Mouse (Mus musculus) A20 (cell line): Measurements from ENCODE around the gene Hs3st2.
A peak's percentile ranks its signal among the peaks of the same experiment; 100 is the strongest.
"Not testable (repeated sequence)": the region's sequence is repeated elsewhere in the genome, so short reads cannot be mapped to it uniquely, and the experiment has no call there.

ENCODE experiments used
- DNase-seq: peaks from one replicate; pipeline ENCODE4 v3.0.0-alpha.2; 2011; ENCODE audit warnings: low read depth, low spot score

Gene Hs3st2

DNA sequence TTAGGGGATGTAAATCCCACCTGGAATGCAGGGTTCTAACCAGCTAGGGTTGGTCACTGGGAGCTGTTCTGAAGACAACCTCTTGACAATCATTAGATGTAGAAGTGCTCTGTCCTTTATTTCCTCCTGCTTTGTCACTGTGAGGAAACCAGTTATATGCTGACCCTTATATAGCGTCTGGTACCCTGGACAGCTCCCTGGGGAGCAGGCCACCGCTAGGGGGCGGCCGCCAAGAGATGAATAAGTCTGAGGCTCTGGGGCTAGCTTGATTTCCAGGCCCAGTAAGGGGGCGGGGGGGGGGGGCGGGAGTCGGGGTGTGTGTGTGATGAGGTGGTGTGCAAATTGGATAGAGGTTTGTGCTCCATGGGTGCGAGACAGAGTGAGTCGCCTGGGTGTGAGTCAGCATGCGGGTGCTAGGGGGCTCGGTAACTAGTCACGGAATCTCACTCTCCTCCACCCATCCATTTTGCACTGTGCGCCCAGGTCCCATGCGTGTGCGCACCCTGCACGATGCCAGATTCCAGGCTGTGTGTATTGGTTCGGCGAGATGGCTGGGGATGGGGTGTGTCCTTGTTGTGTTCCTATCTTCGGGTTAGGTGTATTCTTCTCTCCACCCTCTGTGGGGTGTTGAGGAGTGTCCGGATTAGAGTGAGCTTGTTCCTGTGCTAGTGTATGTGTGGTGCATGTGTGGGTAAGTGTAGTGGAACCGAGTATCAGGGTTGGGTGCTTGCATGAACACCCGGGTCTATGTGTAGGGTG is at the start of gene Hs3st2:
Hs3st2 (plus strand) TSS at position 635 of the 759 bp plus-strand sequence.
- DNase-seq: peak; percentile 54

GRCm38 (mm10) chr7:121348284-121348963 is 43.2 kb upstream of the Hs3st2 start:
- no peak for DNase-seq

DNA sequence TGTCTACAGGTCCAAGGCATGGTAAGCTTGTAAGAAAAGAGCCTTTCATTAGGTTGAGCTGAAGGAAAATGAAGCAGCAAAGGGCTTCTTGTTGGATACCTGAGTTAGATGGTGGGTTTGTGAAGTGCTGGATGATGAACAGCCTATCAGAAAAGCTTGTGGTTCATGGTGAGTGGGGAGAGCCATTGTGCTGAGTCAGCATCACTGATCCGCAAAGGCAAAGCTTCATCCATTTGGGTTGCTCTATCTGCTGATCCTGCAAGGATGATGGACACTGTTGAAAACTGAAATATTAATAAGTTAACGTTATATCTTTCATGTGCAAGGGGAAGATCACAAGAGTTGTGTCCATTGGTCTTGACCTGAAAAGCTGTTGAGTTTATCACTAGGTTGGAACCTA is 40.0 kb upstream of the Hs3st2 start:
- no peak for DNase-seq

DNA sequence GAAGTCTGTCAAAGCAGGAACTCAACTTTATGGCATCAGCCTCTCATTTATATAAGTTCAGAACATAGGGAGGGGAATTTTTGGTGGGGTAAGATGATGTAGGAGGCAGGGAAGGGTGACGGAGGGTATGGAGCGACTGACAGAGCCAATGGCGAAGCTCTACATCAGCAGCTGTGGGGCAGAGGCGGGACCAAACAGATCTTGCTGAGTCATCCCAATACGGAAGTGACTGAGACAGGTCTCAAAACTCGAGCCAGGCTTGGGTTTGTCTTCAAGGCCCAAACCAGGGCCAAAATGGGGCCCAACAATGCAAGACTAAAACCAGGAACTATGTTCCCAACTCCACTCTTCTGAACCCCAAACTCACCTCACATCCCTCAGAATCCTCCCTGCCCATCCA is 30.2 kb upstream of the Hs3st2 start:
- DNase-seq: not testable (repeated sequence)

- no peak for DNase-seq
Measured at GRCm38 (mm10) chr7:121365584-121365983, 26.1 kb upstream of the Hs3st2 start.

GRCm38 (mm10) chr7:121367185-121367584 is 24.5 kb upstream of the Hs3st2 start:
- DNase-seq: no peak

GRCm38 (mm10) chr7:121371990-121372389 is 19.7 kb upstream of the Hs3st2 start:
- DNase-seq: peak; percentile 60

DNA sequence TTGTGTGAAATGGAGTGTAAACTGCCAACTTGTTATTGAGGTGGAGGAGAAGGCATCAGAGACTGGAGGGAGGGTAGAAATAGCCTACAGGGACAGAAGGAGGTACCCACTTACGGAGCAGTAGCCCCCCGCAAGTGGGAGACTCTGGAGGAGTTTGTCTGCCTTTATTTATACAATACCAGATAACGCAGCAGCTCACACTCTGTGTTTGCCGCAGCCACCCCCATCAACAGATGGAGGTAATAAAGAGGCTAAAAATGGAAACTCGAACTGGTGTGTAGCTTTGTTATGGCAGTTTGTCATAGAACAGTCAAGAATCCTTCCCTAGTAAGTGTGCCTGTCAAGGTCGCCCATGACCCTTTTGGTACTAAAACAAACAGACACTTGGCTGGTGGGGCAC is 16.2 kb upstream of the Hs3st2 start:
- no peak for DNase-seq

DNA sequence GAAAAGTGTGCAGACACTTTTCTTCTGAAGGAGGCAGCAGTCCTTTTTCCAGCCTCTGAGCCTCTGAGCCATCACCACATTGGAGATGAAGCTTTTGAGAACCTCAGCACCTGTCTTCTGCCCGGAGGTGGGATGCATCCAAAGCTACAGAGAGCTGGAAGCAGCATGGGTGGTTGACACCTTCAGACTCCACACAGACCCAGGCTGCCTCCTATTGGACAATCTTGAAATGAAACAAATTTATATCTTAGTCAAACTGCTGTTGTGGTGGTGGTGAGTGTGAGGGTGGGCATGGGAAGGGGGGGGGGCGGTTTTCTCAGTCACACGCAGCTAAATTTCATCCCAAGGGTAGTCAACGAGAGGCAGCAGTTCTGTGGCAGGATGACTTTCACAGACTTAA is 12.7 kb upstream of the Hs3st2 start:
- peak; percentile 11 for DNase-seq

DNA sequence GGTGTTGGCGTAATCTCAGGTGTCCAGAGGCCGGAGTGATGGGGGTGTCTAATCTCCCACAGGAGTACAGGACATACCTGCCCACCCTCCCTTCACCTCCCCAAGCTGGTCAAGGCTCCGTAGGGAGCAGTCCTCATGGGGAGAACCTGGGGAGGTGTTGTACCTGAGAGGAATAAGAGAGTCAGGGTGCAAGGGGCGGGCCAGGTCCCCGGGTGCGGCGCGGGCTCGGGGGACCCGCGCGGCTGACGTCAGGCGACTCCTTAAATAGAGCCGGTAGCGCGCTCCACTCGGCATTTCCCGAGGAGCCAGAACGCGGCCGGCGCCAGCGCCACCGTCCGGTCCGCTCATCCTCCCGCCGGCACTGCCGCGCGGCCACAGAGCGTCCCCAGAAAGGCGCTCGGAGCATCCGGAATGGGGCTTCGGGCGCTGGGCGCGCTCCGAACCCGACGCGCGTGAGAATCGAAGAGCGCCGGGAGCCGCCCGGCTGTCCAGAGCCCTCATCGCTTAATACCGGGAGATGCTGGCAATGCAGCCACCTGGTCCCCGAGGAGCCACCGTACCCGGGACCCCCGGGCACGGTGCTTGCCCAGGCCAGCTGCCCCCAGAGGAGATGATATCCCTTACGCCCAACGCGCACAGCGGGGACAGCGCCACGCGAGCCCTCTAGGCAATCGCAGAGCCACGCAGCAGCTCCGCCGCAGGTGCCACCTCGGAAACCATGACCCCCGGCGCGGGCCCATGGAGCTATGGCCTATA is 503 bp downstream of the Hs3st2 start:
- no peak for DNase-seq

GRCm38 (mm10) chr7:121392740-121392993 is 1.0 kb downstream of the Hs3st2 start:
- no peak for DNase-seq

DNA sequence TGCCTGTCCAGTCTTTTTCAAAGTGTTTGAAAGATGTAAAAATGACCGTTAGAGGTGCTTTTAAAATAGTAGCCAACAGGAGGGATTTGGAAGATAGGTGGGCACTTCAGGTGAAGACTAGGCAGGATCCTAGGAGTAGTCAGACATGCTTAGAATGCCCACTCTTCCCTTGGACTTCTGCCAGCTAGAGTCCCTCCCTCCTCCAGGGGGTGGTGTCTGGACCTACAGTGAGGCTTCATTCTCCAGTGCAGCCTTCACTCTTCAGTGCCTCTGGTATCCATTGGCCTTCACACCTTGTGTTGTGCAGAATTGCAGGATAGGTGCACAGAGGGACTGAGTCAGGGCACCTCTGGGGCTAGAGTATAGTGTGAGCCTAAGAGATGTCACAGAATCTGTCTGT is 2.2 kb downstream of the Hs3st2 start:
- no peak for DNase-seq

DNA sequence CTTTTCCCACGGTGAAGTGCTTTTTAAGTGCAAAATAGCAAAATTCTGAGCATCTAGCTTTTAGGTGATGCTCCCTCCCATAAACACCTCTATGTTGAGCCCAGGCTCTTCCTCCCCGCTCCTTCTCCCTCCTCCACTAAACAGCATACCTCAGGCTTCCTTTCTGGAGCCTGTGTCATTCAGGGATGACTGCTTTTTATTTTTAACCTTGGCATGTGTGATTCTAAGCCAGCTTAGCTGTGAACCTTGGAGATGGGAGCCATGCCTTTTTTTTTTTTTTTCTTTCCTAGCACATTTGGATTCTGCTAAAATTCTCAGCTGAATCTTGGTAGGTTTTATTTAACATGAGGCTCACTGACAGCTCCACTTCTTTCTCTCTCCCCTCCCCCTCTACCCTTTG is 3.2 kb downstream of the Hs3st2 start:
- DNase-seq: no peak

DNA sequence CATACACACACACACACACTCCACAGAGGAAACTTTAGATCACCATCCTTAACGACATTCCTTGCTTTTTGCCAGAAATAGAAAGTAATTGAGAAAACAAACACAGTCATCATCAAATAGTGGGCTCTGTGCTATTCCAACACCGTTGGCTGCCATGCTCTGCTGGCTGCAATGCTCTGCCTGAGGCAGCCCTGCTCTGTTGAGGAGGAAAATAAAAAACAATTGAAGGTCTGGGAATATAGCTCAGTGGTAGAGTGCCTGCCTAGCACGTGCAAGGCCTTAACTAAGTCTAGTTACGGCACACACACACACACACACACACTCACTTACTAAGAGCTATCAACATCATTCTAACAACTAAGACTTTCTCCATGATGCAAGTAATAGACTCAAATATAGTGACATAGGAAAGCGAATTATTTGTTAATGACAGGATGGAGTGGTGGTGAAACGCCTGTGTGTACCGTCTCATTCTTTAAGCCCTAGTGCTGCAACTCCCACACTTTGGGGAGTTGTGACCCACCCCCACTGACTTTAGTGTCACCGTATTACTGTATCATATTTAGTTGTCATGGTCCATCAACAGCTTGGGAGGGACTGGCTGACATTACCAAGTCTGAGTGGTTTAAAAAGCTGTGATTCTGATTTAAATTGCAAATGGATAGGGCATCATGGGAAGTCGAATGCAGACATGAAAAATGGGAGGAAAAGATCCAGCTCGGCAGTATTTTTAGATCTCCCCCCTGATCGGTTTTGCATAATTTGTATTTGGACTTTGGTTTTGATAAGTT is 19.3 kb downstream of the Hs3st2 start:
- no peak for DNase-seq

DNA sequence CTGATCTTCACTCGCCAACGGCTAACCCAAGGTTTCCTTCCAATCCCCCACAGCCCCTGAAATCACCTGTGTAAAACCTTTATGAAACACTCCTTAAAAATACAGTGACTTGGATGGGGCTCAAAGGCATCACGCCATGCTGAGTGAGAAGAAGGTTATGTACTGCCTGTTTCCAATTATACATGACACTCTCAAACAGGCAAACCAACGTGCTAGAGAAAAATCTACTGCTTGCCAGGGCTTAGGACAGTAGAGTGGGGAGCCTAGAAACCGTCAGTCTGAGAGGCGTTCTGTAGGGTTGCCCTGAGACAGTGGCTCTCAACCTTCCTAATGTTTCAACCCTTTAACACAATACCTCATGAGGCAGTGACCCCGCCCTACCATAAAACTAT is 19.8 kb downstream of the Hs3st2 start:
- no peak for DNase-seq

DNA sequence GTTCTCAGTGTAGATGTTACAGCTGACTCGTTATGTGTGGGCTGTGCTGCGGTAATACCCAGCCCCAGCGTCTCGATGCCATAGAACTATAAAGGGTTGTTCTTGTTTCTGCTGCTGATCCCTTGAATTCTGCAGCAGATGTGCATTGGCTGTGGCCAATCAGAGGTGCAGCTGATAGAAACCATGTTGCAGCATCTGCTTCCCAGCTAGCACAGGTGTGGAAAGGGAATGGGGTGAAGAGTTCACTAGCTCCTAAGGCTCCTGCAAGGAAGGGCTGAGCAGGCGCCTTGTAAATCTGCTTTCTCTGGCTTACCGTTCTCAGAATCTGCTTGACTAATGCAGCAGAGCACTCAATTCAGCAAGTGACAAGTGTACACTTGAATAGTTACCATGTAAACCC is 45.2 kb downstream of the Hs3st2 start:
- DNase-seq: no peak

- no peak for DNase-seq
Measured at GRCm38 (mm10) chr7:121441186-121441585, 49.5 kb downstream of the Hs3st2 start.

DNA sequence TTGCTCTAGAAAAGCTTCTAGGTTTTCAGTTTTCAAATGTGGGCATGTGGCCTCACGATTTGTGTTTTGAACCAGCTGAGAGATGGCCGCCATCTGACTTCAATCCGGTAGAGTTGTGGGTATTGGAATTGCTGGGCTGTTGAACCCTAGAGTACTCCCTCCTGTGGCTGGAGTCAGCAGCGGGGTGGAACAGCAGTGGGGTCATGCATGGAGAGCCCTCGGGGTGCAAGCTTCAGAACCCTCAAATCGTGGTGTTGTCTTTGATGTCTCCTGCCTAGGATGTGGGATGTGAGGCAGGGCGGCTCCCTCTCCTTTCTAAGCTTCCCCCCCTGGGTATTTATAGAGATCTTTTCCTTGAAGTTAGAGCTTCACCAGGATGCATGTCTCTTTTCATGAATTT is 52.7 kb downstream of the Hs3st2 start:
- no peak for DNase-seq

- peak; percentile 39 for DNase-seq
Measured at GRCm38 (mm10) chr7:121446281-121446680, 54.6 kb downstream of the Hs3st2 start.

- DNase-seq: no peak
Measured at GRCm38 (mm10) chr7:121450951-121451843, 59.5 kb downstream of the Hs3st2 start.

DNA sequence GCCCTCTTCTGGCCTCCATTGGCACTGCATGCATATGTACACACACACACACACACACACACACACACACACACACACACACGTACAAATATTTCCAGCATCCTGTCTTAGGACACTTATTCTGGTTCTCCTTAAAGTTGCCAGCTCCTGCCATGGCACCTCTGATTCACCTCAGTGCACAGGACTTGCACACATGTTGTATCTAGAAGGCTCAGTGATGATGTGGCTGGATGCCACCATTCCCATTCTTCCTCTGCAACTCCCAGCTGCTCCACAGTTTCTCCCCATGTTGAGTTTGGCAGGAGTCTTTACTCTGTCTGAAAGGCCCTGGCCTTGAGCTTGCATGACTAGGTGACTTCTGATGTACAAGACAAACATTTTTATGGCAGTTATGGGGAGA is 65.1 kb downstream of the Hs3st2 start:
- DNase-seq: no peak
